Mouse (Mus musculus) hindbrain, embryonic 11.5 days (tissue): Measurements from ENCODE around the gene A430089I19Rik. TPM values are rescaled to one million over a fixed set of nuclear protein-coding genes. Genes with fewer than 3 reads are reported as not detected.
"Not testable (repeated sequence)": the region's sequence is repeated elsewhere in the genome, so short reads cannot be mapped to it uniquely, and the experiment has no call there.

Source experiments
- ATAC-seq: fragments of 200-750 bp; cut with Nextera tagmentation; 2 replicates; pipeline ENCODE4 v1.8.0; 2017; ENCODE audit warnings: mild to moderate bottlenecking, moderate TSS enrichment, moderate library complexity; ENCODE audit not compliant: low FRiP score
- DNase-seq: peaks from one replicate; pipeline ENCODE4 v3.0.0-alpha.2; 2015; ENCODE audit warnings: low spot score
- H3K27ac ChIP-seq: fragments of 300-500 bp; sonication (generic); 2 replicates; pipeline ENCODE4 v1.5.1; 2014; ENCODE audit warnings: mild to moderate bottlenecking, low read depth, low read length
- H3K27me3 ChIP-seq: fragments of 300-500 bp; sonication (generic); 2 replicates; pipeline ENCODE4 v1.6.1; 2014; ENCODE audit warnings: mild to moderate bottlenecking, low read length, moderate library complexity, mixed read lengths; ENCODE audit not compliant: control insufficient read depth, insufficient read depth
- H3K36me3 ChIP-seq: fragments of 300-500 bp; sonication (generic); 2 replicates; pipeline ENCODE4 v1.6.1; 2014; ENCODE audit warnings: mild to moderate bottlenecking, low read length, moderate library complexity, mixed read lengths; ENCODE audit not compliant: control insufficient read depth, insufficient read depth
- H3K4me1 ChIP-seq: fragments of 300-500 bp; sonication (generic); replicated peaks from 2 replicates; pipeline ENCODE4 v1.6.1; 2014; ENCODE audit warnings: low read length, mixed read lengths; ENCODE audit not compliant: control insufficient read depth, insufficient read depth
- H3K4me2 ChIP-seq: fragments of 300-500 bp; sonication (generic); replicated peaks from 2 replicates; pipeline ENCODE4 v1.6.1; 2014; ENCODE audit warnings: mild to moderate bottlenecking, low read depth, low read length
- H3K4me3 ChIP-seq: fragments of 300-500 bp; sonication (generic); 2 replicates; pipeline ENCODE4 v1.5.1; 2014; ENCODE audit warnings: low read depth, low read length
- H3K9ac ChIP-seq: fragments of 300-500 bp; sonication (generic); 2 replicates; pipeline ENCODE4 v1.6.1; 2014; ENCODE audit warnings: low read depth, low read length
- H3K9me3 ChIP-seq: fragments of 300-500 bp; sonication (generic); 2 replicates; pipeline ENCODE4 v1.6.1; 2016; ENCODE audit warnings: low read length; ENCODE audit not compliant: control insufficient read depth
- WGBS: fragments of 180-500 bp; shearing (Covaris S2); extraction: QIAGEN DNeasy Blood & Tissue Kit; methylation state at CpG from one replicate; pipeline ENCODE4 v1.1.7; 2014; 5-methylcytosine and 5-hydroxymethylcytosine counted together
- polyA plus RNA-seq: library from polyadenylated mRNA; unstranded; fragments of >200 nt; fragmentation: Nextera tagmentation; extraction: Ambion mirVana; gene quantifications from 2 replicates; pipeline ENCODE4 v1.2.1, GENCODE M21; 2014

The A430089I19Rik gene
- polyA plus RNA-seq = 0.20 TPM in 1 of 2 replicates, not detected in the other

DNA sequence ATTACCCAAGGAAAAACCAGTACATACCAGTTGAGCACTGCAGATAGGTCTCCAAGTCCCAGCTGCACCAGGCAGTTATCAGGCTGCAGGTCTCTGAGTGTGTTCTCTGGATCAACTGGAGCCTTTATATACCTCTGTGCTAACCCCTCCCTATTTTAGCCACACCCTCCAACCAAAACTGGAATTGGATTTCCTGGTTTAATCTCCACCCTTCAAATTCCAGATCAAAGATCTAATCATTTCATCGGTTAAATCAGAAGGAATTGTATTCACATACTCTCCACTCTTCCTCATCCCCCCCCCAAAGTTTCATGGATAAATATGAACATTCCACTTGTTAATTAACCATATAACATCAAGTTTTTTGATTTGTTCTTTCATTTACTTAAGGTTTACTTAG, at the start of gene A430089I19Rik:
TSS of gene A430089I19Rik (minus strand) at position 101 of the 400 bp plus-strand sequence.
- not testable (repeated sequence) for ATAC-seq, H3K4me1 ChIP-seq, H3K4me3 ChIP-seq, H3K9me3 ChIP-seq, DNase-seq, H3K9ac ChIP-seq, H3K36me3 ChIP-seq, H3K27me3 ChIP-seq, H3K4me2 ChIP-seq, H3K27ac ChIP-seq
- 92% methylated on average over 1 of the region's 1 CpGs for WGBS

- H3K27ac ChIP-seq, H3K4me3 ChIP-seq, ATAC-seq, H3K27me3 ChIP-seq, H3K4me1 ChIP-seq, H3K9ac ChIP-seq, H3K4me2 ChIP-seq, H3K36me3 ChIP-seq, DNase-seq, H3K9me3 ChIP-seq: not testable (repeated sequence)
- WGBS = no CpG with 5 or more reads among the region's 2 CpGs
These were observed 32.9 kb upstream of the A430089I19Rik start, which contains the start of gene AA792892 for GRCm38 (mm10) chr5:94339449-94339848. TSS of gene AA792892 (plus strand) at chr5:94339749.

GRCm38 (mm10) chr5:94314135-94314534, 7.5 kb upstream of the A430089I19Rik start, which contains the start of gene Gm6502:
TSS of gene Gm6502 (plus strand) at chr5:94314435.
- WGBS = no CpG with 5 or more reads among the region's 2 CpGs
- H3K27me3 ChIP-seq, ATAC-seq, H3K36me3 ChIP-seq, H3K9ac ChIP-seq, H3K27ac ChIP-seq, H3K4me3 ChIP-seq, H3K4me1 ChIP-seq, H3K4me2 ChIP-seq, DNase-seq, H3K9me3 ChIP-seq: not testable (repeated sequence)

Other genes starting within 250 kb of the A430089I19Rik start
- not detected in 2 replicates for gene BC061212, start 236.3 kb downstream of the A430089I19Rik start, polyA plus RNA-seq
- gene Gm6351, start 230.4 kb downstream of the A430089I19Rik start, polyA plus RNA-seq = not detected in 2 replicates
- gene Gm3106, start 88.8 kb downstream of the A430089I19Rik start, polyA plus RNA-seq = not detected in 2 replicates
- gene Gm6502, start 7.6 kb upstream of the A430089I19Rik start, polyA plus RNA-seq = not detected in 2 replicates
- gene AA792892, start 33.0 kb upstream of the A430089I19Rik start, polyA plus RNA-seq = not detected in 2 replicates
- not detected in 2 replicates for gene Gm7682, start 139.0 kb upstream of the A430089I19Rik start, polyA plus RNA-seq
- not detected in 2 replicates for gene Gm3139, start 219.5 kb upstream of the A430089I19Rik start, polyA plus RNA-seq